Mouse (Mus musculus) cerebellum, adult 2 months (tissue): ENCODE results near the gene Kctd19. TPM values are rescaled to one million over a fixed set of nuclear protein-coding genes. Genes with fewer than 3 reads are reported as not detected.

ENCODE experiments used
- DNase-seq, 2 experiments: peaks; one replicate each; pipeline ENCODE4 v3.0.0; 2021
- H3K27ac ChIP-seq: fragments of 200-500 bp; 2 replicates; pipeline ENCODE4 v1.5.1; 2012; ENCODE audit warnings: low read length, control low read depth, inconsistent platforms; ENCODE audit not compliant: insufficient read depth
- H3K27me3 ChIP-seq: fragments of 200-500 bp; 2 replicates; pipeline ENCODE4 v1.6.1; 2012; ENCODE audit warnings: inconsistent platforms, mild to moderate bottlenecking, low read length, moderate library complexity; ENCODE audit not compliant: control insufficient read depth, insufficient read depth
- H3K4me1 ChIP-seq: fragments of 200-500 bp; 2 replicates; pipeline ENCODE4 v1.6.1; 2011; ENCODE audit warnings: low read length; ENCODE audit not compliant: control insufficient read depth, insufficient read depth
- H3K4me3 ChIP-seq: fragments of 200-500 bp; replicated peaks from 2 replicates; pipeline ENCODE3; 2011; ENCODE audit warnings: mild to moderate bottlenecking, low read depth, low read length, control low read depth; ENCODE audit not compliant: insufficient read depth
- CTCF ChIP-seq: fragments of 200-500 bp; IDR thresholded peaks from 2 replicates; pipeline ENCODE4 v1.5.1; 2011; ENCODE audit warnings: low read depth, mild to moderate bottlenecking, control low read depth, low read length, moderate library complexity, borderline replicate concordance; ENCODE audit not compliant: insufficient read depth
- POLR2A ChIP-seq: fragments of 200-500 bp; IDR thresholded peaks from 2 replicates; pipeline ENCODE4 v1.6.1; 2011; ENCODE audit warnings: low read length, control low read depth, borderline replicate concordance; ENCODE audit not compliant: insufficient read depth
- WGBS: fragments of 180-500 bp; shearing (Covaris S2); methylation state at CpG from one replicate; pipeline ENCODE4 v1.1.7; 2018; 5-methylcytosine and 5-hydroxymethylcytosine counted together
- polyA plus RNA-seq: library from polyadenylated mRNA; depleted of rRNA; stranded (reverse); fragments of >200 nt; gene quantifications from 2 replicates; pipeline ENCODE4 v1.2.3, GENCODE M21; 2012

Gene Kctd19
- polyA plus RNA-seq, 1 experiment = 0.05 TPM

- Histone ChIP-seq H3K4me3 (no peak overlapping the region), H3K4me1 (peaks cover 14% of the 10 kb centered on the region), H3K27ac (no peak overlapping the region), H3K27me3 (no peaks in the 10 kb centered on the region)
- no peak for DNase-seq
- TF ChIP-seq CTCF (no peak), POLR2A (no peak)
- WGBS = 61% methylated on average over 15 of the region's 15 CpGs
These were observed 54.1 kb downstream of the Kctd19 start for GRCm38 (mm10) chr8:105359208-105359607.

- Histone ChIP-seq H3K27me3 (no peaks in the 10 kb centered on the region), H3K4me3 (no peak overlapping the region), H3K4me1 (peaks cover 23% of the 10 kb centered on the region), H3K27ac (no peak overlapping the region)
- no peak for DNase-seq
- WGBS = 80% methylated on average over 14 of the region's 14 CpGs
- TF ChIP-seq POLR2A (no peak), CTCF (no peak)
These were observed 56.6 kb downstream of the Kctd19 start for GRCm38 (mm10) chr8:105356681-105357080.

GRCm38 (mm10) chr8:105355179-105356024 is 57.9 kb downstream of the Kctd19 start:
- no peak overlapping the region for H3K4me3 ChIP-seq
- DNase-seq = no peak
- 62% methylated on average over 26 of the region's 26 CpGs for WGBS

GRCm38 (mm10) chr8:105354549-105354948 is 58.8 kb downstream of the Kctd19 start:
- Histone ChIP-seq H3K27me3 (no peaks in the 10 kb centered on the region), H3K4me3 (no peak overlapping the region), H3K27ac (no peak overlapping the region), H3K4me1 (peaks cover 23% of the 10 kb centered on the region)
- WGBS = 69% methylated on average over 4 of the region's 4 CpGs
- no peak for DNase-seq
- TF ChIP-seq CTCF = no peak
- TF ChIP-seq POLR2A = no peak

More at GRCm38 (mm10) chr8:105355179-105356024, 57.9 kb downstream of the Kctd19 start:
- H3K27me3 ChIP-seq = no peaks in the 10 kb centered on the region
- 0 out of 2 replicates have a peak overlapping the region, but pooled peaks have one; percentile 12 for H3K27ac ChIP-seq
- H3K4me1 ChIP-seq = peaks cover 23% of the 10 kb centered on the region
- no peak for TF ChIP-seq CTCF
- no peak for TF ChIP-seq POLR2A

GRCm38 (mm10) chr8:105353583-105354135 is 59.6 kb downstream of the Kctd19 start:
- TF ChIP-seq CTCF (no peak), POLR2A (no peak)
- Histone ChIP-seq H3K27me3 (no peaks in the 10 kb centered on the region), H3K4me1 (peaks cover 23% of the 10 kb centered on the region), H3K4me3 (no peak overlapping the region), H3K27ac (peak overlapping the region; percentile 4; the same call in 1 of the 2 replicates)
- WGBS = 7% methylated on average over 8 of the region's 8 CpGs
- DNase-seq = peak; percentile 73 to 74

GRCm38 (mm10) chr8:105350186-105350585 is 63.1 kb downstream of the Kctd19 start:
- H3K4me3 ChIP-seq = peak overlapping the region; percentile 82
- peaks cover 15% of the 10 kb centered on the region for H3K4me1 ChIP-seq
- 11% methylated on average over 7 of the region's 7 CpGs for WGBS
- TF ChIP-seq POLR2A = no peak
- no peak for TF ChIP-seq CTCF
- peak overlapping the region; percentile 68 for H3K27ac ChIP-seq
- no peaks in the 10 kb centered on the region for H3K27me3 ChIP-seq
- DNase-seq = peak in 1 of 2 experiments; percentile 38

GRCm38 (mm10) chr8:105349096-105349771 is 64.1 kb downstream of the Kctd19 start:
- Histone ChIP-seq H3K27ac (peak overlapping the region; percentile 62), H3K4me3 (peak overlapping the region; percentile 82), H3K27me3 (no peaks in the 10 kb centered on the region), H3K4me1 (peaks cover 10% of the 10 kb centered on the region)
- DNase-seq = peak; percentile 66 to 74
- TF ChIP-seq POLR2A (no peak), CTCF (no peak)
- WGBS = 1% methylated on average over 47 of the region's 48 CpGs
